Mouse (Mus musculus) C2C12 (cell line): Measurements from ENCODE around the gene Lysmd3.

Experiments
- CTCF ChIP-seq: IDR thresholded peaks from one replicate; pipeline ENCODE4 v1.5.1; 2011; ENCODE audit not compliant: control insufficient read depth, insufficient read depth, insufficient read length
- FOSL1 ChIP-seq: IDR thresholded peaks from one replicate; pipeline ENCODE4 v1.8.0; 2011; ENCODE audit warnings: mild to moderate bottlenecking, low read length; ENCODE audit not compliant: poor library complexity, insufficient read depth, severe bottlenecking
- MAX ChIP-seq: IDR thresholded peaks from one replicate; pipeline ENCODE4 v1.6.1; 2011; ENCODE audit warnings: mild to moderate bottlenecking, control low read depth
- MYOD1 ChIP-seq: IDR thresholded peaks from one replicate; pipeline ENCODE4 v1.6.1; 2011; ENCODE audit warnings: low read depth; ENCODE audit not compliant: control insufficient read depth, insufficient read length
- MYOG ChIP-seq: IDR thresholded peaks from one replicate; pipeline ENCODE4 v1.6.1; 2011; ENCODE audit not compliant: control insufficient read depth, insufficient read length; ENCODE audit errors: extremely low read depth
- USF1 ChIP-seq: IDR thresholded peaks from one replicate; pipeline ENCODE4 v1.6.1; 2011; ENCODE audit warnings: low read depth, mild to moderate bottlenecking, control low read depth, moderate library complexity

- no peak for TF ChIP-seq USF1
- TF ChIP-seq CTCF, result no peak
- TF ChIP-seq MYOD1, result no peak
- TF ChIP-seq MAX, result no peak
- no peak for TF ChIP-seq FOSL1
- no peak for TF ChIP-seq MYOG
Measured at GRCm38 (mm10) chr13:81703148-81703547, 45.7 kb downstream of the Lysmd3 start.
